Mouse (Mus musculus): ENCODE measurements at regions not wholly inside any gene's neighbourhood (a gene's known extent, or its start where the extent isn't known, plus 50 kb on each side); places are given as distances from the start of the nearest gene placed in this dataset.
A peak's percentile ranks its signal among the peaks of the same experiment; 100 is the strongest.

GRCm38 (mm10) chr19:15469541-15469940 lies 477.6 kb downstream of the Psat1 start:
- DNase-seq = no peak

GRCm38 (mm10) chr19:15466713-15467112 lies 480.4 kb downstream of the Psat1 start:
- DNase-seq = no peak

- DNase-seq = no peak
These were observed 481.9 kb downstream of the Psat1 start for GRCm38 (mm10) chr19:15465063-15465760.

GRCm38 (mm10) chr19:15457793-15458192 lies 489.3 kb downstream of the Psat1 start:
- no peak for DNase-seq

- no peak for DNase-seq
These were observed 490.0 kb downstream of the Psat1 start for GRCm38 (mm10) chr19:15456943-15457735.

GRCm38 (mm10) chr19:15448989-15449388 lies 498.1 kb downstream of the Psat1 start:
- DNase-seq = no peak

GRCm38 (mm10) chr19:15431798-15432197 lies 515.3 kb downstream of the Psat1 start:
- no peak for DNase-seq

- DNase-seq = no peak
These were observed 525.8 kb downstream of the Psat1 start for GRCm38 (mm10) chr19:15421311-15421710.

- no peak for DNase-seq
These were observed 548.5 kb downstream of the Psat1 start for GRCm38 (mm10) chr19:15398624-15399023.

GRCm38 (mm10) chr19:15371682-15372081 lies 575.5 kb downstream of the Psat1 start:
- DNase-seq = no peak

GRCm38 (mm10) chr19:15366951-15367350 lies 580.2 kb downstream of the Psat1 start:
- no peak for DNase-seq

GRCm38 (mm10) chr19:15357181-15357580 lies 590.0 kb downstream of the Psat1 start:
- no peak for DNase-seq

- no peak for DNase-seq
These were observed 598.8 kb downstream of the Psat1 start for GRCm38 (mm10) chr19:15348356-15348755.

GRCm38 (mm10) chr19:15342229-15342628 lies 604.9 kb downstream of the Psat1 start:
- no peak for DNase-seq

GRCm38 (mm10) chr19:15340305-15340983 lies 606.7 kb downstream of the Psat1 start:
- DNase-seq = no peak

GRCm38 (mm10) chr19:15339979-15340304 lies 607.2 kb downstream of the Psat1 start:
- DNase-seq = no peak

- no peak for DNase-seq
These were observed 617.0 kb downstream of the Psat1 start for GRCm38 (mm10) chr19:15330155-15330554.

- DNase-seq = peak in 1 of 2 experiments; percentile 2
These were observed 647.7 kb downstream of the Psat1 start for GRCm38 (mm10) chr19:15299474-15299873.

GRCm38 (mm10) chr19:15285016-15285415 lies 662.1 kb downstream of the Psat1 start:
- no peak for DNase-seq

- no peak for DNase-seq
These were observed 644.9 kb upstream of the Tle4 start for GRCm38 (mm10) chr19:15242781-15243180.

- DNase-seq = no peak
These were observed 632.5 kb upstream of the Tle4 start for GRCm38 (mm10) chr19:15230129-15230927.

GRCm38 (mm10) chr19:15217387-15217786 lies 619.5 kb upstream of the Tle4 start:
- no peak for DNase-seq

- DNase-seq = no peak
These were observed 616.8 kb upstream of the Tle4 start for GRCm38 (mm10) chr19:15214651-15215050.

Measured in cerebellum, adult 18-20 months (tissue).